Mouse (Mus musculus) stomach, postnatal 0 days (tissue): ENCODE results near the gene Gm9970. TPM values are rescaled to one million over a fixed set of nuclear protein-coding genes. Genes with fewer than 3 reads are reported as not detected.

Source experiments
- ATAC-seq: fragments of 200-750 bp; cut with Nextera tagmentation; 2 replicates; pipeline ENCODE4 v1.8.0; 2017; ENCODE audit not compliant: low FRiP score, low TSS enrichment
- DNase-seq: peaks from one replicate; pipeline ENCODE4 v3.0.0-alpha.2; 2016; ENCODE audit warnings: low spot score
- H3K27ac ChIP-seq: fragments of 300-500 bp; sonication (generic); replicated peaks from 2 replicates; pipeline ENCODE4 v1.5.1; 2014; ENCODE audit warnings: mild to moderate bottlenecking, control low read depth
- H3K27me3 ChIP-seq: fragments of 300-500 bp; sonication (generic); 2 replicates; pipeline ENCODE4 v1.6.1; 2014; ENCODE audit warnings: low read length; ENCODE audit not compliant: control insufficient read depth, insufficient read depth
- H3K36me3 ChIP-seq: fragments of 300-500 bp; sonication (generic); 2 replicates; pipeline ENCODE4 v1.6.1; 2014; ENCODE audit warnings: low read length, mixed read lengths; ENCODE audit not compliant: control insufficient read depth, insufficient read depth
- H3K4me1 ChIP-seq: fragments of 300-500 bp; sonication (generic); replicated peaks from 2 replicates; pipeline ENCODE4 v1.6.1; 2014; ENCODE audit warnings: antibody characterized with exemption; ENCODE audit not compliant: control insufficient read depth, insufficient read depth
- H3K4me2 ChIP-seq: fragments of 300-500 bp; sonication (generic); replicated peaks from 2 replicates; pipeline ENCODE4 v1.6.1; 2014; ENCODE audit warnings: low read depth, mild to moderate bottlenecking, control low read depth, moderate library complexity
- H3K4me3 ChIP-seq: fragments of 300-500 bp; sonication (generic); 2 replicates; pipeline ENCODE4 v1.5.1; 2014; ENCODE audit warnings: low read depth, low read length, control low read depth
- H3K9ac ChIP-seq: fragments of 300-500 bp; sonication (generic); 2 replicates; pipeline ENCODE4 v1.6.1; 2014; ENCODE audit warnings: mild to moderate bottlenecking, low read length, control low read depth, mixed read lengths
- H3K9me3 ChIP-seq: fragments of 300-500 bp; sonication (generic); 2 replicates; pipeline ENCODE4 v1.6.1; 2016; ENCODE audit warnings: low read length; ENCODE audit not compliant: control insufficient read depth
- CTCF ChIP-seq: IDR thresholded peaks from 2 replicates; pipeline ENCODE4 v1.5.1; 2016; ENCODE audit warnings: antibody characterized with exemption, low read depth, mild to moderate bottlenecking, moderate library complexity
- EP300 ChIP-seq: optimal IDR thresholded peaks from 2 replicates; pipeline ENCODE3; 2016; ENCODE audit warnings: antibody characterized with exemption
- WGBS: fragments of 180-500 bp; shearing (Covaris S2); extraction: QIAGEN DNeasy Blood & Tissue Kit; methylation state at CpG from one replicate; pipeline ENCODE4 v1.1.7; 2014; 5-methylcytosine and 5-hydroxymethylcytosine counted together
- polyA plus RNA-seq: library from polyadenylated mRNA; unstranded; fragments of >200 nt; fragmentation: Nextera tagmentation; extraction: Ambion mirVana; gene quantifications from 2 replicates; pipeline ENCODE4 v1.2.1, GENCODE M21; 2015

Gene Gm9970
- polyA plus RNA-seq, 1 experiment from 2014 or later, result 0.38 TPM

- no peak for ATAC-seq
- WGBS, result 88% methylated on average over 6 of the region's 6 CpGs
- no peak for DNase-seq
- Histone ChIP-seq H3K4me2 (no peak overlapping the region), H3K4me3 (no peak overlapping the region), H3K36me3 (peaks cover 5% of the 10 kb centered on the region; the same call in 1 of the 2 replicates), H3K4me1 (no peaks in the 10 kb centered on the region), H3K27me3 (no peaks in the 10 kb centered on the region), H3K9ac (no peak overlapping the region), H3K27ac (no peak overlapping the region), H3K9me3 (no peaks in the 10 kb centered on the region)
- TF ChIP-seq EP300 (no peak), CTCF (no peak)
These were observed 32.0 kb upstream of the Gm9970 start for GRCm38 (mm10) chr5:31273018-31273417.

GRCm38 (mm10) chr5:31267686-31268085 lies 26.7 kb upstream of the Gm9970 start:
- 89% methylated on average over 6 of the region's 6 CpGs for WGBS
- Histone ChIP-seq H3K9ac (no peak overlapping the region), H3K4me2 (no peak overlapping the region), H3K27ac (no peak overlapping the region), H3K27me3 (no peaks in the 10 kb centered on the region), H3K36me3 (peaks cover 2% of the 10 kb centered on the region; the same call in 1 of the 2 replicates), H3K4me1 (no peaks in the 10 kb centered on the region), H3K4me3 (no peak overlapping the region), H3K9me3 (no peaks in the 10 kb centered on the region)
- ATAC-seq (no peak), DNase-seq (no peak)
- TF ChIP-seq CTCF (no peak), EP300 (no peak)

- no peak overlapping the region for H3K9ac ChIP-seq
- no peaks in the 10 kb centered on the region for H3K27me3 ChIP-seq
- no peak for ATAC-seq
- no peaks in the 10 kb centered on the region for H3K4me1 ChIP-seq
- no peak overlapping the region for H3K4me3 ChIP-seq
- WGBS, result 83% methylated on average over 7 of the region's 7 CpGs
- H3K36me3 ChIP-seq, result peaks cover 2% of the 10 kb centered on the region; the same call in 1 of the 2 replicates
- no peak for TF ChIP-seq EP300
- H3K9me3 ChIP-seq, result no peaks in the 10 kb centered on the region
- H3K4me2 ChIP-seq, result no peak overlapping the region
- H3K27ac ChIP-seq, result no peak overlapping the region
- no peak for DNase-seq
These were observed 25.1 kb upstream of the Gm9970 start for GRCm38 (mm10) chr5:31266101-31266500.

DNA sequence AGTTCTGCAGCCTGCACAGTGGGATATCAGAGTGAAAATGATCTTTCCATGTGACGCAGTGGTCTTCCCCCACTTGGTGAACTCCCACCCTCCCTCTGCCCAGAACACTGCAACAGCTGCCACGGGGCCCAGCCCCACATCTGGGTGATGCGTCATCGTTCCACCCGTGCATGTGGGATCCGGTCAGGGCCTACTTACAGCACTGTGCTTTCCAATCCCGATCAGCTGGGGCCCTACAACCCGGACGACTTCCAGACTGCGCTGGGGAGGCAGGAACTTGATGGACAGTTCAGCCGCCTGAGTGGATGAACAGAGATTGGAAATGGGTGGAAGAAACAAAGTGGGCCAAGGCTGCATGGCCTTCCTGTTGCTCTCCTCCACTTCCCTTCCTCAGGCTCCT lies 16.6 kb upstream of the Gm9970 start:
- DNase-seq (no peak), ATAC-seq (no peak)
- Histone ChIP-seq H3K4me1 (no peaks in the 10 kb centered on the region), H3K36me3 (peaks cover 17% of the 10 kb centered on the region), H3K4me3 (no peak overlapping the region), H3K27me3 (no peaks in the 10 kb centered on the region), H3K9me3 (no peaks in the 10 kb centered on the region), H3K4me2 (no peak overlapping the region), H3K27ac (no peak overlapping the region), H3K9ac (no peak overlapping the region)
- TF ChIP-seq CTCF (no peak), EP300 (no peak)
- 78% methylated on average over 11 of the region's 11 CpGs for WGBS

DNA sequence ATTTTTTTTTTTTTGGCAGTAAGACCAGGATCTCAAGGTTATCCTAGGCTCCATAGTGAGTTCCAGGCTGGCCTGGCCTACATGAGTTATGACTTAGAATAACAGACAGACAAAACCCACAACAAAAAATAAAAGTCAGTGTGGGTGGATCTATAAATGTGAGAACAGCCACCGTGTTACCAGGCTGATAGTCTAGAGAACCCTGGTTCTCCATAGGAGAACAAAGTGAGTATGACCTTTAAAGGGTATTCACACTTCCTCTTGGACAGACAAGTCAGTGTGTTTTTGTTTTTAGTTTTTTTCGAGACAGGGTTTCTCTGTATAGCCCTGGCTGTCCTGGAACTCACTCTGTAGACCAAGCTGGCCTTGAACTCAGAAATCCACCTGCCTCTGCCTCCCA lies 14.9 kb upstream of the Gm9970 start:
- peaks cover 21% of the 10 kb centered on the region for H3K36me3 ChIP-seq
- DNase-seq, result no peak

GRCm38 (mm10) chr5:31255381-31255780 lies 14.3 kb upstream of the Gm9970 start:
- Histone ChIP-seq H3K9ac (no peak overlapping the region), H3K36me3 (peaks cover 20% of the 10 kb centered on the region), H3K4me3 (no peak overlapping the region), H3K27ac (peak overlapping the region; percentile 42), H3K4me1 (no peaks in the 10 kb centered on the region), H3K4me2 (no peak overlapping the region), H3K9me3 (no peaks in the 10 kb centered on the region), H3K27me3 (no peaks in the 10 kb centered on the region)
- DNase-seq (no peak), ATAC-seq (no peak)
- 95% methylated on average over 2 of the region's 2 CpGs for whole genome bisulfite sequencing
- TF ChIP-seq CTCF, result no peak
- TF ChIP-seq EP300, result no peak

More for the DNA sequence above, 14.9 kb upstream of the Gm9970 start:
- no peaks in the 10 kb centered on the region for H3K9me3 ChIP-seq
- H3K9ac ChIP-seq, result no peak overlapping the region
- no peaks in the 10 kb centered on the region for H3K27me3 ChIP-seq
- H3K4me2 ChIP-seq, result no peak overlapping the region
- no peak overlapping the region for H3K4me3 ChIP-seq
- WGBS, result 92% methylated on average over 2 of the region's 2 CpGs
- H3K4me1 ChIP-seq, result no peaks in the 10 kb centered on the region
- TF ChIP-seq EP300, result no peak
- no peak for TF ChIP-seq CTCF
- no peak overlapping the region for H3K27ac ChIP-seq
- no peak for ATAC-seq
